ENCODE assay signal across 8 mouse cellular contexts in the genomic region with DNA sequence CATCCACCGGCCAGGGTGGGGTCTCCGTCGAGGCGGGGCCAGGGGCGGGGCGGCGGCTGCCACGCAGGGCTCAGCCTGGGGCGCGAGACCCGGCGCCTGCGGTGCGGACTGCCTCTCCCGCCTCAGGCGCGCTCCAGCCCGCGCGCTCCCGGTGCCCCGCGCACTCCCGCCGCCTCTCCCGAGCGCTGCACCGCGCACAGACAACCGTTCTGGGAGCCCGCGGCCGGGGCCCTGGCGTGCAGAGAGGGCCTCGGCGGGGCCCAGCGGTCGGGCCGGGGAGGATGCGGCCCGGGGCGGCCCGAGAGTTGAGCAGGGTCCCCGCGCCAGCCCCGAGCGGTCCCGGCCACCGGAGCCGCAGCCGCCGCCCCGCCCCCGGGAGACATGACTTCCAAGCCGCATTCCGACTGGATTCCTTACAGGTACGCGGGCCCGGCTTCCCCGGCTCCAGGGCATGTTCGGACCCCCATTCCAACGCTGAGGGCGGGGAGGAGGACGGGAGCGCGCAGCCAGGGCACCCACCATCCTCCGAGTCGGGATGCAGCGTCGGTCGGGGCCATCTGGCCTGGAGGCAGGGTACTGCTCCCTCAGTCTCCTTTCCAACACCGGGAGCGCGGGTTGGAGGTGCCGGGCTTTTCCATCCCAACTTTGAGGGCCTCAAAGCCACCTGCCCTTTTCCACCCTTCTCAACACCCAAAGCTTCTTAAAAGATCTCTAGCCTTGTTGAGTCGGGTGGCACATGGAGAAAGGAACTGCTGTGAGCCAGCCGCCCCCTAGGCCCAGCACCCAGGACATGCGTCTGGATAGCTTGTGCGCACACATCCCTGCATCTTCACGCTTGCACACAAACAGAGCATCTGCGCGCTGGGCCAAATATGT.
DNase-seq lines count a peak whose midpoint lies in the region; ATAC-seq and TF ChIP-seq lines count a peak whose summit lies in the region.

No protein-coding gene starts in this region.

- ATAC-seq in kidney, embryonic 16.5 days (ENCODE audit: low FRiP score, low TSS enrichment), result peak; percentile 81
- ATAC-seq in embryonic facial prominence, embryonic 12.5 days (ENCODE audit: insufficient number of reproducible peaks, insufficient read depth, low FRiP score, low TSS enrichment), result peak; percentile 67
- peak; percentile 71 for ATAC-seq in neural tube, embryonic 11.5 days (ENCODE audit: insufficient read depth, low FRiP score, low TSS enrichment)
- no peak for ATAC-seq in monocyte, adult 5-6 weeks (replicated peaks; ENCODE audit: insufficient number of reproducible peaks, low FRiP score, low TSS enrichment, poor library complexity, severe bottlenecking)

- peak overlapping the region; percentile 65 for H3K9ac ChIP-seq in kidney, embryonic 16.5 days (replicated peaks; ENCODE audit: low read length)
- peak overlapping the region; percentile 60 for H3K9ac ChIP-seq in embryonic facial prominence, embryonic 12.5 days
- peak overlapping the region; percentile 86 for H3K9ac ChIP-seq in neural tube, embryonic 11.5 days (ENCODE audit: low read length)

- under 1% methylated on average over 71 of the region's 82 CpGs for WGBS in kidney, embryonic 16.5 days
- 4% methylated on average over 82 of the region's 82 CpGs for WGBS in kidney, adult 2 months
- WGBS in embryonic facial prominence, embryonic 12.5 days, result 1% methylated on average over 81 of the region's 82 CpGs
- WGBS in neural tube, embryonic 11.5 days, result 2% methylated on average over 64 of the region's 82 CpGs

- H3K4me1 ChIP-seq in kidney, embryonic 16.5 days (ENCODE audit: insufficient read depth, low read length), result no peaks in the 10 kb centered on the region; the same call in 1 of the 2 replicates
- no peaks in the 10 kb centered on the region for H3K4me1 ChIP-seq in kidney, adult 2 months (ENCODE audit: control insufficient read depth, insufficient read depth, low read length)
- 0 out of 2 replicates have a peak, but pooled peaks cover 7% of the 10 kb centered on the region for H3K4me1 ChIP-seq in embryonic facial prominence, embryonic 12.5 days
- peaks cover 15% of the 10 kb centered on the region for H3K4me1 ChIP-seq in neural tube, embryonic 11.5 days (ENCODE audit: control insufficient read depth, insufficient read depth, low read length)

- TF ChIP-seq POLR2A in kidney, adult 2 months (IDR thresholded peaks at IDR 0.05; ENCODE audit: low read depth, low read length), result no peak

- H3K4me3 ChIP-seq in kidney, embryonic 16.5 days (ENCODE audit: low read length), result peak overlapping the region; percentile 66
- no peak overlapping the region for H3K4me3 ChIP-seq in kidney, adult 2 months (ENCODE audit: insufficient read depth, low read depth, low read length)
- H3K4me3 ChIP-seq in embryonic facial prominence, embryonic 12.5 days, result peak overlapping the region; percentile 61
- H3K4me3 ChIP-seq in neural tube, embryonic 11.5 days (ENCODE audit: low read depth, low read length), result peak overlapping the region; percentile 77

- peaks cover 44% of the 10 kb centered on the region for H3K27me3 ChIP-seq in kidney, embryonic 16.5 days (ENCODE audit: insufficient read depth, low read length)
- peaks cover 2% of the 10 kb centered on the region; the same call in 1 of the 2 replicates for H3K27me3 ChIP-seq in kidney, adult 2 months (replicated peaks; ENCODE audit: control insufficient read depth, insufficient read depth, low read length)
- peaks cover 44% of the 10 kb centered on the region for H3K27me3 ChIP-seq in embryonic facial prominence, embryonic 12.5 days
- peaks cover 8% of the 10 kb centered on the region; the same call in 1 of the 2 replicates for H3K27me3 ChIP-seq in neural tube, embryonic 11.5 days (ENCODE audit: control insufficient read depth, insufficient read depth, low read length)

- no peaks in the 10 kb centered on the region for H3K9me3 ChIP-seq in kidney, embryonic 16.5 days (ENCODE audit: low read length)
- H3K9me3 ChIP-seq in embryonic facial prominence, embryonic 12.5 days, result no peaks in the 10 kb centered on the region
- H3K9me3 ChIP-seq in neural tube, embryonic 11.5 days (ENCODE audit: control insufficient read depth, low read length), result no peaks in the 10 kb centered on the region

- no peaks in the 10 kb centered on the region for H3K36me3 ChIP-seq in kidney, embryonic 16.5 days (ENCODE audit: insufficient read depth, low read length)
- no peaks in the 10 kb centered on the region for H3K36me3 ChIP-seq in kidney, adult 2 months (ENCODE audit: control insufficient read depth, insufficient read depth, low read length)
- H3K36me3 ChIP-seq in embryonic facial prominence, embryonic 12.5 days, result no peaks in the 10 kb centered on the region
- no peaks in the 10 kb centered on the region for H3K36me3 ChIP-seq in neural tube, embryonic 11.5 days (ENCODE audit: control insufficient read depth, insufficient read depth, low read length)

- no peak overlapping the region for H3K27ac ChIP-seq in kidney, embryonic 16.5 days (ENCODE audit: low read length)
- no peak overlapping the region for H3K27ac ChIP-seq in kidney, adult 2 months (ENCODE audit: insufficient read depth, low read depth, low read length)
- H3K27ac ChIP-seq in embryonic facial prominence, embryonic 12.5 days, result no peak overlapping the region
- H3K27ac ChIP-seq in neural tube, embryonic 11.5 days (ENCODE audit: low read depth, low read length), result peak overlapping the region; percentile 64; the same call in 1 of the 2 replicates

- no peak for DNase-seq in kidney, adult 2 months
- DNase-seq in adrenal gland, postnatal 36 days, result peak; percentile 40 to 68
- peak; percentile 54 to 62 for DNase-seq in layer of hippocampus, postnatal 25 days (ENCODE audit: extremely low spot score in 1 of 2, low spot score in 1 of 2)
- peak; percentile 73 for DNase-seq in neural tube, embryonic 11.5 days (ENCODE audit: low spot score)
- DNase-seq in kidney, postnatal 25 days, result no peak

- TF ChIP-seq CTCF in kidney, adult 2 months (conservative IDR thresholded peaks at IDR 0.05; ENCODE audit: insufficient read depth, insufficient read length, low read depth, low read length), result no peak

- H3K4me2 ChIP-seq in kidney, embryonic 16.5 days (replicated peaks; ENCODE audit: low read depth, low read length), result peak overlapping the region; percentile 97
- H3K4me2 ChIP-seq in embryonic facial prominence, embryonic 12.5 days (replicated peaks), result peak overlapping the region; percentile 93
- peak overlapping the region; percentile 81 for H3K4me2 ChIP-seq in neural tube, embryonic 11.5 days (ENCODE audit: low read depth)

Comparison
In these comparisons a context has a peak if more than half of its experiments do, and no peak if none do; other contexts are left out.
1. DNase-seq: peak in adrenal gland, postnatal 36 days (2 of 2), layer of hippocampus, postnatal 25 days (2 of 2) and neural tube, embryonic 11.5 days (single experiment); none in kidney, adult 2 months (single experiment) and kidney, postnatal 25 days (0 of 2).
2. Peak in every context shown above with its lines, with median percentiles within 50 percentile points of each other: H3K4me2 ChIP-seq and H3K9ac ChIP-seq.